Mouse (Mus musculus) layer of hippocampus, adult 11-12 months (tissue): ENCODE measurements around the gene Gm27021.

Experiments used
- DNase-seq: peaks from one replicate; pipeline ENCODE4 v3.0.0; 2022; ENCODE audit warnings: low spot score

Gm27021 gene

GRCm38 (mm10) chr8:120685591-120685990 lies 17.7 kb upstream of the Gm27021 start:
- no peak for DNase-seq

GRCm38 (mm10) chr8:120685097-120685496 lies 17.2 kb upstream of the Gm27021 start:
- no peak for DNase-seq

- no peak for DNase-seq
Observed at GRCm38 (mm10) chr8:120684082-120684481, 16.2 kb upstream of the Gm27021 start.

GRCm38 (mm10) chr8:120683602-120684001 lies 15.7 kb upstream of the Gm27021 start:
- DNase-seq = peak; percentile 76

GRCm38 (mm10) chr8:120681113-120681512 lies 13.2 kb upstream of the Gm27021 start:
- DNase-seq = no peak

- peak; percentile 60 for DNase-seq
Observed at GRCm38 (mm10) chr8:120680405-120680804, 12.5 kb upstream of the Gm27021 start.

GRCm38 (mm10) chr8:120679629-120680387 lies 11.9 kb upstream of the Gm27021 start:
- no peak for DNase-seq

- peak; percentile 90 for DNase-seq
Observed at GRCm38 (mm10) chr8:120678447-120678846, 10.6 kb upstream of the Gm27021 start.

GRCm38 (mm10) chr8:120675718-120676117 lies 7.8 kb upstream of the Gm27021 start:
- no peak for DNase-seq

GRCm38 (mm10) chr8:120673298-120673697 lies 5.4 kb upstream of the Gm27021 start:
- no peak for DNase-seq

GRCm38 (mm10) chr8:120672626-120673229 lies 4.8 kb upstream of the Gm27021 start:
- DNase-seq = no peak

GRCm38 (mm10) chr8:120671775-120672174 lies 3.9 kb upstream of the Gm27021 start:
- DNase-seq = no peak

- no peak for DNase-seq
Observed at GRCm38 (mm10) chr8:120668374-120668905, 561 bp upstream of the Gm27021 start, which contains the start of gene Emc8. TSS of gene Emc8 (minus strand) at chr8:120668573.

GRCm38 (mm10) chr8:120666807-120667470 lies 940 bp downstream of the Gm27021 start:
- DNase-seq = no peak

- DNase-seq = no peak
Observed at GRCm38 (mm10) chr8:120665726-120666455, 2.0 kb downstream of the Gm27021 start.

- DNase-seq = no peak
Observed at GRCm38 (mm10) chr8:120664566-120664965, 3.3 kb downstream of the Gm27021 start.

- DNase-seq = no peak
Observed at GRCm38 (mm10) chr8:120657415-120657814, 10.5 kb downstream of the Gm27021 start.

- DNase-seq = no peak
Observed at GRCm38 (mm10) chr8:120656322-120657052, 11.4 kb downstream of the Gm27021 start.

GRCm38 (mm10) chr8:120647532-120647931 lies 20.3 kb downstream of the Gm27021 start, which contains the start of gene 1190005I06Rik:
TSS of gene 1190005I06Rik (minus strand) at chr8:120647632.
- no peak for DNase-seq

- DNase-seq = peak; percentile 76
Observed at GRCm38 (mm10) chr8:120644663-120645062, 23.2 kb downstream of the Gm27021 start.

GRCm38 (mm10) chr8:120642031-120642662 lies 25.7 kb downstream of the Gm27021 start:
- no peak for DNase-seq
